In genomic region chr7:67418122-67418521, GRCm38 (mm10) we compare ENCODE assay signal across 19 mouse cellular contexts. TPM values are rescaled to one million over a fixed set of nuclear protein-coding genes. Genes with fewer than 3 reads are reported as not detected.
DNase-seq lines count a peak whose midpoint lies in the region; ATAC-seq and TF ChIP-seq lines count a peak whose summit lies in the region.
"Had no signal": no experiment of that assay in that cellular context is flagged by ENCODE, and none has a peak within 500 bp of the region (broad histone marks: within the 10 kb centered on the region; RNA-seq: fewer than 3 reads in every experiment).

No protein-coding gene starts in this region.

- TF ChIP-seq EP300 in lung, postnatal 0 days (IDR thresholded peaks at IDR 0.05): no peak

- TF ChIP-seq CTCF in lung, postnatal 0 days (IDR thresholded peaks at IDR 0.05): no peak

- H3K9me3 ChIP-seq in limb, embryonic 13.5 days: no peaks in the 10 kb centered on the region
- H3K9me3 ChIP-seq in limb, embryonic 10.5 days (replicated peaks): no peaks in the 10 kb centered on the region
- no peaks in the 10 kb centered on the region for H3K9me3 ChIP-seq in lung, postnatal 0 days (ENCODE audit: low read length)
- H3K9me3 ChIP-seq in kidney, embryonic 14.5 days (ENCODE audit: control insufficient read depth, low read length): no peaks in the 10 kb centered on the region
- H3K9me3 ChIP-seq: embryonic facial prominence, embryonic 13.5 days; forebrain, embryonic 12.5 days; heart, embryonic 12.5 days; hindbrain, embryonic 10.5 days had no signal

- H3K27me3 ChIP-seq in limb, embryonic 13.5 days: no peaks in the 10 kb centered on the region
- no peaks in the 10 kb centered on the region for H3K27me3 ChIP-seq in limb, embryonic 10.5 days (ENCODE audit: low read depth, poor library complexity, severe bottlenecking)
- H3K27me3 ChIP-seq in lung, postnatal 0 days (replicated peaks; ENCODE audit: insufficient read depth, low read length): no peaks in the 10 kb centered on the region
- H3K27me3 ChIP-seq in kidney, embryonic 14.5 days (ENCODE audit: control insufficient read depth, insufficient read depth, low read length): no peaks in the 10 kb centered on the region
- H3K27me3 ChIP-seq: embryonic facial prominence, embryonic 13.5 days; forebrain, embryonic 12.5 days; heart, embryonic 12.5 days had no signal

- no peak overlapping the region for H3K4me3 ChIP-seq in limb, embryonic 13.5 days
- no peak overlapping the region for H3K4me3 ChIP-seq in limb, embryonic 10.5 days
- no peak overlapping the region for H3K4me3 ChIP-seq in lung, postnatal 0 days (ENCODE audit: low read depth, low read length)
- H3K4me3 ChIP-seq in kidney, embryonic 14.5 days (ENCODE audit: low read length): no peak overlapping the region
- H3K4me3 ChIP-seq: embryonic facial prominence, embryonic 13.5 days; forebrain, embryonic 12.5 days; heart, embryonic 12.5 days; hindbrain, embryonic 10.5 days had no signal

- no peaks in the 10 kb centered on the region for H3K36me3 ChIP-seq in limb, embryonic 13.5 days
- H3K36me3 ChIP-seq in limb, embryonic 10.5 days: no peaks in the 10 kb centered on the region
- no peaks in the 10 kb centered on the region for H3K36me3 ChIP-seq in lung, postnatal 0 days (ENCODE audit: insufficient read depth, low read length)
- no peaks in the 10 kb centered on the region for H3K36me3 ChIP-seq in kidney, embryonic 14.5 days (ENCODE audit: control insufficient read depth, insufficient read depth, low read length)
- H3K36me3 ChIP-seq: embryonic facial prominence, embryonic 13.5 days; forebrain, embryonic 12.5 days; heart, embryonic 12.5 days; hindbrain, embryonic 10.5 days had no signal

- no peak overlapping the region for H3K4me2 ChIP-seq in limb, embryonic 13.5 days (replicated peaks)
- no peak overlapping the region for H3K4me2 ChIP-seq in lung, postnatal 0 days (replicated peaks; ENCODE audit: low read depth, low read length)
- H3K4me2 ChIP-seq in kidney, embryonic 14.5 days (replicated peaks; ENCODE audit: low read depth, low read length): no peak overlapping the region
- H3K4me2 ChIP-seq: embryonic facial prominence, embryonic 13.5 days; forebrain, embryonic 12.5 days; heart, embryonic 12.5 days; hindbrain, embryonic 14.5 days had no signal

- H3K4me1 ChIP-seq in limb, embryonic 13.5 days: peaks cover 17% of the 10 kb centered on the region
- peaks cover 11% of the 10 kb centered on the region; the same call in 1 of the 2 replicates for H3K4me1 ChIP-seq in limb, embryonic 10.5 days
- H3K4me1 ChIP-seq in lung, postnatal 0 days (ENCODE audit: insufficient read depth, low read depth, low read length): peaks cover 9% of the 10 kb centered on the region
- H3K4me1 ChIP-seq in kidney, embryonic 14.5 days (ENCODE audit: control insufficient read depth, insufficient read depth, low read length): no peaks in the 10 kb centered on the region
- H3K4me1 ChIP-seq: hindbrain, embryonic 10.5 days had no signal

- no peak overlapping the region for H3K27ac ChIP-seq in limb, embryonic 13.5 days
- no peak overlapping the region for H3K27ac ChIP-seq in limb, embryonic 10.5 days
- no peak overlapping the region for H3K27ac ChIP-seq in lung, postnatal 0 days (ENCODE audit: low read length)
- H3K27ac ChIP-seq in kidney, embryonic 14.5 days (ENCODE audit: low read depth, low read length): no peak overlapping the region
- H3K27ac ChIP-seq: embryonic facial prominence, embryonic 13.5 days; forebrain, embryonic 12.5 days; hindbrain, embryonic 10.5 days; hindbrain, embryonic 14.5 days had no signal

- 0 out of 2 replicates have a peak, but pooled peaks have one; percentile 28 for ATAC-seq in limb, embryonic 13.5 days (ENCODE audit: low FRiP score, low read depth)
- ATAC-seq in lung, postnatal 0 days: peak; percentile 47
- ATAC-seq in kidney, embryonic 14.5 days (ENCODE audit: low FRiP score, low TSS enrichment): no peak
- ATAC-seq: activated CD4-positive, CD25-positive, alpha-beta regulatory T cell, adult 4 months; forebrain, embryonic 16.5 days had no signal

- DNase-seq in limb, embryonic 10.5 days (ENCODE audit: low spot score): no peak
- peak; percentile 75 for DNase-seq in lung, postnatal 0 days (ENCODE audit: low spot score)
- no peak for DNase-seq in lung, postnatal 4 days
- DNase-seq in brain, adult 2 months (ENCODE audit: low read depth, low spot score): peak; percentile 35
- DNase-seq in ovary, postnatal 14 days (ENCODE audit: low spot score): no peak
- DNase-seq: adrenal gland, postnatal 14 days; cerebellum, adult 18-20 months; cerebellum, adult 9-11 months; cerebellum, postnatal 36 days; gastrocnemius, postnatal 14 days had no signal

- 70% methylated on average over 5 of the region's 5 CpGs for WGBS in limb, embryonic 13.5 days
- WGBS in limb, embryonic 10.5 days: 97% methylated on average over 5 of the region's 5 CpGs
- WGBS in lung, postnatal 0 days: 57% methylated on average over 5 of the region's 5 CpGs
- 93% methylated on average over 5 of the region's 5 CpGs for WGBS in kidney, embryonic 14.5 days

- H3K9ac ChIP-seq in limb, embryonic 13.5 days: no peak overlapping the region
- H3K9ac ChIP-seq in lung, postnatal 0 days (replicated peaks; ENCODE audit: low read depth): no peak overlapping the region
- no peak overlapping the region for H3K9ac ChIP-seq in kidney, embryonic 14.5 days (ENCODE audit: low read depth, low read length)
- H3K9ac ChIP-seq: embryonic facial prominence, embryonic 13.5 days; forebrain, embryonic 12.5 days; heart, embryonic 12.5 days; hindbrain, embryonic 14.5 days had no signal

RNA-seq across cellular contexts. Expression of gene Mef2a, which starts 45.5 kb away (rescaled TPM):
- 40.2 and 40.6 TPM in 2 replicates for polyA plus RNA-seq in limb, embryonic 13.5 days (2015; fragmentation: Nextera tagmentation; extraction: Ambion mirVana)
- 16.7 and 22.4 TPM in 2 replicates for polyA plus RNA-seq in limb, embryonic 10.5 days (2016; fragmentation: Nextera tagmentation; extraction: Ambion mirVana)
- polyA plus RNA-seq in lung, postnatal 0 days (2015; fragmentation: Nextera tagmentation; extraction: Ambion mirVana): 59.4 and 73.6 TPM in 2 replicates
- 22.6 and 45.6 TPM in 2 replicates for polyA plus RNA-seq in kidney, embryonic 14.5 days (2014; fragmentation: Nextera tagmentation; extraction: Ambion mirVana)

Comparison
In these comparisons a context has a peak if more than half of its experiments do, and no peak if none do; other contexts are left out.
1. DNase-seq: peak in lung, postnatal 0 days (single experiment) and brain, adult 2 months (single experiment); none in limb, embryonic 10.5 days (single experiment), lung, postnatal 4 days (0 of 2) and ovary, postnatal 14 days (single experiment).